Mouse (Mus musculus): ENCODE results near the gene Ltbp4. TPM values are rescaled to one million over a fixed set of nuclear protein-coding genes. Genes with fewer than 3 reads are reported as not detected.
A peak's percentile ranks its signal among the peaks of the same experiment; 100 is the strongest.

The Ltbp4 gene
- polyA plus RNA-seq, 1 experiment from 2014 or later: 41.7 TPM

GRCm38 (mm10) chr7:27366082-27366844 is 28.8 kb upstream of the Ltbp4 start:
- peaks cover 91% of the 10 kb centered on the region for H3K27me3 ChIP-seq
- no peak overlapping the region for H3K4me3 ChIP-seq (replicated peaks)
- no peak for ATAC-seq (replicated peaks; ENCODE audit: low FRiP score)
- peaks cover 20% of the 10 kb centered on the region for H3K4me1 ChIP-seq
- no peak overlapping the region for H3K27ac ChIP-seq
- H3K36me3 ChIP-seq: no peaks in the 10 kb centered on the region
- WGBS: 37% methylated on average over 21 of the region's 21 CpGs
- H3K9ac ChIP-seq: no peak overlapping the region
- no peak overlapping the region for H3K4me2 ChIP-seq
- no peaks in the 10 kb centered on the region for H3K9me3 ChIP-seq (replicated peaks)

- no peaks in the 10 kb centered on the region for H3K9me3 ChIP-seq (replicated peaks)
- no peak overlapping the region for H3K9ac ChIP-seq
- peak overlapping the region; percentile 20 for H3K4me3 ChIP-seq (replicated peaks)
- peaks cover 23% of the 10 kb centered on the region for H3K4me1 ChIP-seq
- H3K4me2 ChIP-seq: peak overlapping the region; percentile 35
- H3K27ac ChIP-seq: no peak overlapping the region
- H3K27me3 ChIP-seq: peaks cover 72% of the 10 kb centered on the region
- ATAC-seq (replicated peaks; ENCODE audit: low FRiP score): no peak
- whole genome bisulfite sequencing: 5% methylated on average over 29 of the region's 29 CpGs
- no peaks in the 10 kb centered on the region for H3K36me3 ChIP-seq
These were observed 26.9 kb upstream of the Ltbp4 start for GRCm38 (mm10) chr7:27364379-27364778.

- Histone ChIP-seq H3K27me3 (peaks cover 51% of the 10 kb centered on the region), H3K9me3 (replicated peaks) (no peaks in the 10 kb centered on the region), H3K4me3 (replicated peaks) (peak overlapping the region; percentile 53), H3K27ac (no peak overlapping the region), H3K9ac (peak overlapping the region; percentile 61), H3K4me1 (peaks cover 32% of the 10 kb centered on the region), H3K4me2 (peak overlapping the region; percentile 91), H3K36me3 (no peaks in the 10 kb centered on the region)
- under 1% methylated on average over 52 of the region's 52 CpGs for WGBS
- ATAC-seq (replicated peaks; ENCODE audit: low FRiP score): peak; percentile 95
These were observed 23.9 kb upstream of the Ltbp4 start for GRCm38 (mm10) chr7:27361283-27361946.

GRCm38 (mm10) chr7:27360749-27361148 is 23.3 kb upstream of the Ltbp4 start:
- Histone ChIP-seq H3K27ac (no peak overlapping the region), H3K9me3 (replicated peaks) (no peaks in the 10 kb centered on the region), H3K4me1 (peaks cover 37% of the 10 kb centered on the region), H3K27me3 (peaks cover 46% of the 10 kb centered on the region), H3K4me3 (replicated peaks) (peak overlapping the region; percentile 53), H3K9ac (no peak overlapping the region), H3K4me2 (peak overlapping the region; percentile 91), H3K36me3 (no peaks in the 10 kb centered on the region)
- WGBS: 48% methylated on average over 6 of the region's 6 CpGs
- ATAC-seq (replicated peaks; ENCODE audit: low FRiP score): no peak

- Histone ChIP-seq H3K4me2 (no peak overlapping the region), H3K9me3 (replicated peaks) (no peaks in the 10 kb centered on the region), H3K27me3 (peaks cover 36% of the 10 kb centered on the region), H3K9ac (no peak overlapping the region), H3K4me1 (peaks cover 43% of the 10 kb centered on the region), H3K4me3 (replicated peaks) (no peak overlapping the region), H3K36me3 (no peaks in the 10 kb centered on the region), H3K27ac (no peak overlapping the region)
- WGBS: 84% methylated on average over 9 of the region's 9 CpGs
- ATAC-seq (replicated peaks; ENCODE audit: low FRiP score): no peak
These were observed 22.3 kb upstream of the Ltbp4 start for GRCm38 (mm10) chr7:27359706-27360358.

GRCm38 (mm10) chr7:27359162-27359561 is 21.7 kb upstream of the Ltbp4 start:
- no peak overlapping the region for H3K4me3 ChIP-seq (replicated peaks)
- no peak overlapping the region for H3K9ac ChIP-seq
- H3K36me3 ChIP-seq: no peaks in the 10 kb centered on the region
- H3K9me3 ChIP-seq (replicated peaks): no peaks in the 10 kb centered on the region
- H3K4me1 ChIP-seq: peaks cover 44% of the 10 kb centered on the region
- H3K4me2 ChIP-seq: no peak overlapping the region
- H3K27me3 ChIP-seq: peaks cover 30% of the 10 kb centered on the region
- 65% methylated on average over 2 of the region's 2 CpGs for WGBS
- ATAC-seq (replicated peaks; ENCODE audit: low FRiP score): no peak
- no peak overlapping the region for H3K27ac ChIP-seq

GRCm38 (mm10) chr7:27357595-27357978 is 20.1 kb upstream of the Ltbp4 start:
- Histone ChIP-seq H3K9ac (peak overlapping the region; percentile 59; the same call in 1 of the 2 replicates), H3K27ac (peak overlapping the region; percentile 92), H3K36me3 (peaks cover 12% of the 10 kb centered on the region), H3K4me3 (replicated peaks) (peak overlapping the region; percentile 79), H3K4me1 (peaks cover 40% of the 10 kb centered on the region), H3K4me2 (peak overlapping the region; percentile 80), H3K9me3 (replicated peaks) (no peaks in the 10 kb centered on the region), H3K27me3 (peaks cover 15% of the 10 kb centered on the region)
- no peak for ATAC-seq (replicated peaks; ENCODE audit: low FRiP score)
- WGBS: 25% methylated on average over 3 of the region's 3 CpGs

GRCm38 (mm10) chr7:27356861-27357594 is 19.5 kb upstream of the Ltbp4 start, which contains the start of gene Gm20479:
TSS of gene Gm20479 (minus strand) at chr7:27357419.
- peaks cover 17% of the 10 kb centered on the region for H3K36me3 ChIP-seq
- H3K27me3 ChIP-seq: peaks cover 11% of the 10 kb centered on the region
- 2% methylated on average over 27 of the region's 27 CpGs for WGBS
- H3K4me3 ChIP-seq (replicated peaks): peak within 1 kb of the TSS; percentile 79
- H3K4me2 ChIP-seq: peak within 1 kb of the TSS; percentile 80
- peaks cover 39% of the 10 kb centered on the region for H3K4me1 ChIP-seq
- ATAC-seq (replicated peaks; ENCODE audit: low FRiP score): no peak
- H3K9me3 ChIP-seq (replicated peaks): no peaks in the 10 kb centered on the region
- peak within 1 kb of the TSS; percentile 92 for H3K27ac ChIP-seq
- H3K9ac ChIP-seq: peak within 1 kb of the TSS; percentile 59

- Histone ChIP-seq H3K9me3 (replicated peaks) (no peaks in the 10 kb centered on the region), H3K27me3 (peaks cover 10% of the 10 kb centered on the region; the same call in 1 of the 2 replicates), H3K4me1 (peaks cover 38% of the 10 kb centered on the region), H3K4me3 (replicated peaks) (peak overlapping the region; percentile 79), H3K9ac (peak overlapping the region; percentile 59), H3K27ac (peak overlapping the region; percentile 92), H3K4me2 (peak overlapping the region; percentile 80), H3K36me3 (peaks cover 23% of the 10 kb centered on the region)
- ATAC-seq (replicated peaks; ENCODE audit: low FRiP score): peak; percentile 22
- WGBS: 3% methylated on average over 16 of the region's 16 CpGs
These were observed 18.8 kb upstream of the Ltbp4 start for GRCm38 (mm10) chr7:27356248-27356647.

- ATAC-seq (replicated peaks; ENCODE audit: low FRiP score): peak; percentile 92
- H3K9ac ChIP-seq: peak within 1 kb of the TSS; percentile 59
- peaks cover 10% of the 10 kb centered on the region; the same call in 1 of the 2 replicates for H3K27me3 ChIP-seq
- H3K9me3 ChIP-seq (replicated peaks): no peaks in the 10 kb centered on the region
- WGBS: under 1% methylated on average over 34 of the region's 34 CpGs
- H3K4me3 ChIP-seq (replicated peaks): peak within 1 kb of the TSS; percentile 79
- H3K4me1 ChIP-seq: peaks cover 35% of the 10 kb centered on the region
- peaks cover 25% of the 10 kb centered on the region for H3K36me3 ChIP-seq
- peak within 1 kb of the TSS; percentile 80 for H3K4me2 ChIP-seq
- peak within 1 kb of the TSS; percentile 92 for H3K27ac ChIP-seq
These were observed 18.3 kb upstream of the Ltbp4 start, which contains the start of gene Shkbp1 for GRCm38 (mm10) chr7:27355745-27356240. TSS of gene Shkbp1 (minus strand) at chr7:27356019.

- H3K9ac ChIP-seq: peak overlapping the region; percentile 59
- H3K27me3 ChIP-seq: peaks cover 10% of the 10 kb centered on the region; the same call in 1 of the 2 replicates
- H3K4me3 ChIP-seq (replicated peaks): peak overlapping the region; percentile 79
- peak overlapping the region; percentile 59; the same call in 1 of the 2 replicates for H3K27ac ChIP-seq
- peak overlapping the region; percentile 80 for H3K4me2 ChIP-seq
- peaks cover 30% of the 10 kb centered on the region for H3K36me3 ChIP-seq
- no peaks in the 10 kb centered on the region for H3K9me3 ChIP-seq (replicated peaks)
- peaks cover 35% of the 10 kb centered on the region for H3K4me1 ChIP-seq
- WGBS: 8% methylated on average over 14 of the region's 14 CpGs
- no peak for ATAC-seq (replicated peaks; ENCODE audit: low FRiP score)
These were observed 17.8 kb upstream of the Ltbp4 start for GRCm38 (mm10) chr7:27355261-27355660.
